9 mouse cellular contexts compared by ENCODE assay signal in the genomic region with DNA sequence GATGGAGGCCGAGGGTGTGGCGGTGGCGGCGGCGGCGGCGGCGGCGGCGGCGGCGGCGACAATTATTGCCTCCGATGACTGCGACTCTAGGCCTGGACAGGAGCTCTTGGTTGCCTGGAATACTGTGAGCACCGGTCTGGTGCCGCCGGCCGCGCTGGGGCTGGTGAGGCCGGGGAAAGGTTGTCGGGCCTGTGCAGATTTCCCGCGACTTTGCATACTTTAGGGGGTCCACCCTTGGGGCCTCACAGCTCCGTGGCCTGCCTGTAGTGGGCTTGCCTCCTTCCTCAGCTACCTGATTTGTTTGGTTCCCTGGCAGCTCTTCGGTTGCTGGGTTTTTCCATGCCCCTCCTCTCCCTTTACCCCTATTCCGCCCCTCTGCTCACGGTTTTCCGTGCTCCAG. TPM values are rescaled to one million over a fixed set of nuclear protein-coding genes. Genes with fewer than 3 reads are reported as not detected.
DNase-seq lines count a peak whose midpoint lies in the region; ATAC-seq and TF ChIP-seq lines count a peak whose summit lies in the region.
"Had no signal": no experiment of that assay in that cellular context is flagged by ENCODE, and none has a peak within 500 bp of the region (broad histone marks: within the 10 kb centered on the region; RNA-seq: fewer than 3 reads in every experiment).

No protein-coding gene starts in this region.

- no peak for DNase-seq in kidney, adult 2 months
- DNase-seq in kidney, adult 18-20 months, result no peak
- DNase-seq in T-cell, adult 2 months (ENCODE audit: low spot score), result no peak
- DNase-seq in urinary bladder, postnatal 36 days (ENCODE audit: low spot score in 2 of 2), result no peak

- H3K9ac ChIP-seq in hindbrain, embryonic 12.5 days, result peak overlapping the region; percentile 93
- peak overlapping the region; percentile 84 for H3K9ac ChIP-seq in midbrain, embryonic 12.5 days (replicated peaks)

- H3K4me1 ChIP-seq in kidney, adult 2 months (ENCODE audit: control insufficient read depth, insufficient read depth, low read length), result peaks cover 15% of the 10 kb centered on the region; the same call in 1 of the 2 replicates
- H3K4me1 ChIP-seq in bone marrow macrophage, adult 2 months (ENCODE audit: control insufficient read depth, insufficient read depth, low read length), result peaks cover 11% of the 10 kb centered on the region
- H3K4me1 ChIP-seq in hindbrain, embryonic 12.5 days, result peaks cover 32% of the 10 kb centered on the region
- H3K4me1 ChIP-seq in midbrain, embryonic 12.5 days, result peaks cover 29% of the 10 kb centered on the region

- H3K4me3 ChIP-seq in kidney, adult 2 months (ENCODE audit: insufficient read depth, low read depth, low read length), result peak overlapping the region; percentile 85
- peak overlapping the region; percentile 81 for H3K4me3 ChIP-seq in bone marrow macrophage, adult 2 months (ENCODE audit: insufficient read depth, low read length)
- H3K4me3 ChIP-seq in hindbrain, embryonic 12.5 days, result peak overlapping the region; percentile 90
- peak overlapping the region; percentile 93 for H3K4me3 ChIP-seq in midbrain, embryonic 12.5 days

- ATAC-seq in hindbrain, embryonic 12.5 days (ENCODE audit: low FRiP score), result peak; percentile 72
- peak; percentile 71 for ATAC-seq in midbrain, embryonic 12.5 days (ENCODE audit: low FRiP score, low read depth)
- no peak for ATAC-seq in megakaryocyte progenitor cell, adult 5-6 weeks (replicated peaks; ENCODE audit: poor library complexity)

- under 1% methylated on average over 29 of the region's 29 CpGs for WGBS in kidney, adult 2 months
- WGBS in hindbrain, embryonic 12.5 days, result 2% methylated on average over 29 of the region's 29 CpGs
- WGBS in midbrain, embryonic 12.5 days, result under 1% methylated on average over 28 of the region's 29 CpGs

- no peaks in the 10 kb centered on the region; the same call in 1 of the 2 replicates for H3K36me3 ChIP-seq in kidney, adult 2 months (ENCODE audit: control insufficient read depth, insufficient read depth, low read length)
- peaks cover 54% of the 10 kb centered on the region for H3K36me3 ChIP-seq in hindbrain, embryonic 12.5 days
- peaks cover 59% of the 10 kb centered on the region for H3K36me3 ChIP-seq in midbrain, embryonic 12.5 days

- no peaks in the 10 kb centered on the region for H3K27me3 ChIP-seq in kidney, adult 2 months (replicated peaks; ENCODE audit: control insufficient read depth, insufficient read depth, low read length)
- H3K27me3 ChIP-seq in hindbrain, embryonic 12.5 days, result no peaks in the 10 kb centered on the region
- H3K27me3 ChIP-seq in midbrain, embryonic 12.5 days, result no peaks in the 10 kb centered on the region

- peak overlapping the region; percentile 86 for H3K4me2 ChIP-seq in hindbrain, embryonic 12.5 days (replicated peaks)
- peak overlapping the region; percentile 95 for H3K4me2 ChIP-seq in midbrain, embryonic 12.5 days (replicated peaks)

- no peak overlapping the region for H3K27ac ChIP-seq in kidney, adult 2 months (ENCODE audit: insufficient read depth, low read depth, low read length)
- no peak overlapping the region; the same call in 1 of the 2 replicates for H3K27ac ChIP-seq in bone marrow macrophage, adult 2 months (ENCODE audit: insufficient read depth, low read depth, low read length)
- H3K27ac ChIP-seq in hindbrain, embryonic 12.5 days, result no peak overlapping the region
- peak overlapping the region; percentile 78 for H3K27ac ChIP-seq in midbrain, embryonic 12.5 days (replicated peaks)

- TF ChIP-seq POLR2A in kidney, adult 2 months (IDR thresholded peaks at IDR 0.05; ENCODE audit: low read depth, low read length), result no peak
- TF ChIP-seq POLR2A in bone marrow macrophage, adult 2 months (IDR thresholded peaks at IDR 0.05; ENCODE audit: borderline replicate concordance, low read depth, low read length), result 0 out of 2 replicates have a peak, but pooled peaks have one; percentile 21

- H3K9me3 ChIP-seq in hindbrain, embryonic 12.5 days (replicated peaks), result no peaks in the 10 kb centered on the region
- H3K9me3 ChIP-seq in midbrain, embryonic 12.5 days, result no peaks in the 10 kb centered on the region

- TF ChIP-seq CTCF in kidney, adult 2 months (conservative IDR thresholded peaks at IDR 0.05; ENCODE audit: insufficient read depth, insufficient read length, low read depth, low read length), result no peak
- no peak for TF ChIP-seq CTCF in bone marrow macrophage, adult 2 months (IDR thresholded peaks at IDR 0.05; ENCODE audit: low read depth, low read length)

RNA-seq across cellular contexts. Expression of a gene that starts 0.2 kb away (rescaled TPM):
- 82.6 and 92.3 TPM in 2 replicates for polyA plus RNA-seq in kidney, adult 2 months (2012; rRNA removed)
- polyA plus RNA-seq in bone marrow macrophage, adult 2 months (2012; ENCODE audit: insufficient read depth, insufficient read length, missing spikeins), result 84.0 and 89.6 TPM in 2 replicates
- polyA plus RNA-seq in hindbrain, embryonic 12.5 days (2016; fragmentation: Nextera tagmentation; extraction: Ambion mirVana), result 147 and 152 TPM in 2 replicates
- 143 and 144 TPM in 2 replicates for polyA plus RNA-seq in midbrain, embryonic 12.5 days (2016; fragmentation: Nextera tagmentation; extraction: Ambion mirVana)
- total RNA-seq in megakaryocyte progenitor cell, adult 5-6 weeks (2015), result 28.3 and 34.4 TPM in 2 replicates
- 36.5 and 42.4 TPM in 2 replicates for total RNA-seq in megakaryocyte progenitor cell, adult 5-6 weeks (2017)

RNA-seq across cellular contexts. Expression of a gene that starts 0.3 kb away (rescaled TPM):
- 46.2 and 48.8 TPM in 2 replicates for polyA plus RNA-seq in kidney, adult 2 months (2012; rRNA removed)
- polyA plus RNA-seq in bone marrow macrophage, adult 2 months (2012; ENCODE audit: insufficient read depth, insufficient read length, missing spikeins), result 55.1 and 59.7 TPM in 2 replicates
- polyA plus RNA-seq in hindbrain, embryonic 12.5 days (2016; fragmentation: Nextera tagmentation; extraction: Ambion mirVana), result 195 and 201 TPM in 2 replicates
- 210 and 216 TPM in 2 replicates for polyA plus RNA-seq in midbrain, embryonic 12.5 days (2016; fragmentation: Nextera tagmentation; extraction: Ambion mirVana)
- total RNA-seq in megakaryocyte progenitor cell, adult 5-6 weeks (2015), result 136 and 148 TPM in 2 replicates
- total RNA-seq in megakaryocyte progenitor cell, adult 5-6 weeks (2017), result 71.3 and 92.7 TPM in 2 replicates

RNA-seq across cellular contexts. Expression of a gene that starts 10.1 kb away (rescaled TPM):
- 81.0 and 85.4 TPM in 2 replicates for polyA plus RNA-seq in kidney, adult 2 months (2012; rRNA removed)
- polyA plus RNA-seq in bone marrow macrophage, adult 2 months (2012; ENCODE audit: insufficient read depth, insufficient read length, missing spikeins), result 8.8 and 10.2 TPM in 2 replicates
- polyA plus RNA-seq in hindbrain, embryonic 12.5 days (2016; fragmentation: Nextera tagmentation; extraction: Ambion mirVana), result 13.2 and 14.9 TPM in 2 replicates
- 10.1 and 10.2 TPM in 2 replicates for polyA plus RNA-seq in midbrain, embryonic 12.5 days (2016; fragmentation: Nextera tagmentation; extraction: Ambion mirVana)
- 7.9 and 13.3 TPM in 2 replicates for total RNA-seq in megakaryocyte progenitor cell, adult 5-6 weeks (2015)
- 7.6 and 9.2 TPM in 2 replicates for total RNA-seq in megakaryocyte progenitor cell, adult 5-6 weeks (2017)

RNA-seq across cellular contexts. Expression of a gene that starts 15.4 kb away (rescaled TPM):
- polyA plus RNA-seq in kidney, adult 2 months (2012; rRNA removed), result not detected in 2 replicates
- not detected in 2 replicates for polyA plus RNA-seq in bone marrow macrophage, adult 2 months (2012; ENCODE audit: insufficient read depth, insufficient read length, missing spikeins)
- not detected in 2 replicates for polyA plus RNA-seq in hindbrain, embryonic 12.5 days (2016; fragmentation: Nextera tagmentation; extraction: Ambion mirVana)
- polyA plus RNA-seq in midbrain, embryonic 12.5 days (2016; fragmentation: Nextera tagmentation; extraction: Ambion mirVana), result not detected in 2 replicates
- total RNA-seq in megakaryocyte progenitor cell, adult 5-6 weeks (2015), result not detected in 2 replicates
- total RNA-seq in megakaryocyte progenitor cell, adult 5-6 weeks (2017), result not detected in 2 replicates
- total RNA-seq: gastrocnemius, postnatal 10 days had no signal

RNA-seq across cellular contexts. Expression of a gene that starts 17.2 kb away (rescaled TPM):
- 2.7 and 3.0 TPM in 2 replicates for polyA plus RNA-seq in kidney, adult 2 months (2012; rRNA removed)
- not detected in 2 replicates for polyA plus RNA-seq in bone marrow macrophage, adult 2 months (2012; ENCODE audit: insufficient read depth, insufficient read length, missing spikeins)
- polyA plus RNA-seq in hindbrain, embryonic 12.5 days (2016; fragmentation: Nextera tagmentation; extraction: Ambion mirVana), result not detected in 2 replicates
- polyA plus RNA-seq in midbrain, embryonic 12.5 days (2016; fragmentation: Nextera tagmentation; extraction: Ambion mirVana), result not detected in 2 replicates
- not detected in 2 replicates for total RNA-seq in megakaryocyte progenitor cell, adult 5-6 weeks (2015)
- not detected in 2 replicates for total RNA-seq in megakaryocyte progenitor cell, adult 5-6 weeks (2017)
